Mouse (Mus musculus): ENCODE measurements around the gene Nr1i2.

DNA sequence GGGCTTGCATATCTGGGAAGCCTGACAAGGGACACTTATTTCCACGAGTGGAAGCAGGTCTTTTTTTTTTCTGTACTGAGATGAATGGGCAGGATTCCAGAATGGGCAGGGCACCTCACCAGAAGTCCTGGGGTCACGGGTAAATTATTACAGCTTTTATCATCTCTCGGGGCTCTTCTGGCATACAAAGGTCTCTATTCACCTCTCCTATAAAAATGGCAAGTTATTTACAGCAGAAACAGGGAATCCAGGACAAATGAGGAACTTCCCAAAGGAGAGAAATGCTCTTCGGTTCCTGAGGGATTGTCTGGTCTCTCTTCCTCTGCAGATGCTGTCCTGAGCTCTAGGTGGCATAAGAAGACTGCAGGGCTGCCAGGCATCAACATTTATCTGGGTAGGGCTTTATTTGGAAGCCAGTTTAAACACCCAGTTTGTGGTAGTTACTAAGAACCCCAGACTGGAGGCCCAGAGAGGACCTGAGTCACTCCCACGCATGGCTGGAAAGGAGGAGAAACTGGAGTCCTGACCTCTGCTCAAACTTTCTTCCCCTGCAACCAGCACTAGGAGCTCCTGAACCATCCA is 816 bp upstream of the Nr1i2 start:
- TF ChIP-seq CTCF (IDR thresholded peaks at IDR 0.05) (peak; percentile 63), POLR2A (IDR thresholded peaks at IDR 0.05; ENCODE audit: insufficient read depth, low read depth, low read length) (no peak)

Data from heart, adult 2 months (tissue).